Mouse (Mus musculus) ES-CJ7 (cell line): Measurements from ENCODE around the gene Myo1h.

ENCODE experiments used
- DNase-seq: peaks from one replicate; pipeline ENCODE4 v3.0.0; 2011; ENCODE audit warnings: low read depth, low spot score

Gene Myo1h

GRCm38 (mm10) chr5:114296693-114297631 lies 8.0 kb downstream of the Myo1h start:
- peak; percentile 60 for DNase-seq

- DNase-seq, result no peak
These were observed 9.4 kb downstream of the Myo1h start for GRCm38 (mm10) chr5:114298212-114298894.

GRCm38 (mm10) chr5:114299156-114299855 lies 10.3 kb downstream of the Myo1h start:
- DNase-seq, result no peak

- no peak for DNase-seq
These were observed 11.1 kb downstream of the Myo1h start for GRCm38 (mm10) chr5:114299883-114300610.

- no peak for DNase-seq
These were observed 14.2 kb downstream of the Myo1h start for GRCm38 (mm10) chr5:114303166-114303565.

GRCm38 (mm10) chr5:114306496-114306895 lies 17.5 kb downstream of the Myo1h start:
- DNase-seq, result no peak

- DNase-seq, result peak; percentile 70
These were observed 20.1 kb downstream of the Myo1h start for GRCm38 (mm10) chr5:114308765-114309679.

- DNase-seq, result no peak
These were observed 20.7 kb downstream of the Myo1h start for GRCm38 (mm10) chr5:114309680-114310036.

- DNase-seq, result no peak
These were observed 34.3 kb downstream of the Myo1h start for GRCm38 (mm10) chr5:114323105-114323790.

GRCm38 (mm10) chr5:114323791-114324507 lies 35.0 kb downstream of the Myo1h start:
- peak; percentile 59 for DNase-seq

GRCm38 (mm10) chr5:114342996-114343395 lies 54.0 kb downstream of the Myo1h start:
- DNase-seq, result no peak

GRCm38 (mm10) chr5:114343612-114344011 lies 54.6 kb downstream of the Myo1h start:
- DNase-seq, result peak; percentile 59

GRCm38 (mm10) chr5:114345538-114345937 lies 56.6 kb downstream of the Myo1h start:
- DNase-seq, result peak; percentile 86

- DNase-seq, result no peak
These were observed 58.0 kb downstream of the Myo1h start for GRCm38 (mm10) chr5:114347005-114347404.

GRCm38 (mm10) chr5:114351490-114351889 lies 62.5 kb downstream of the Myo1h start:
- peak; percentile 68 for DNase-seq

- DNase-seq, result peak; percentile 95
These were observed 67.4 kb downstream of the Myo1h start for GRCm38 (mm10) chr5:114356250-114356935.

- peak; percentile 56 for DNase-seq
These were observed 68.2 kb downstream of the Myo1h start for GRCm38 (mm10) chr5:114356936-114357751.

- no peak for DNase-seq
These were observed 69.9 kb downstream of the Myo1h start for GRCm38 (mm10) chr5:114358833-114359232.
